Mouse (Mus musculus) limb, embryonic 15.5 days (tissue): Measurements from ENCODE around the gene Ccin. TPM values are rescaled to one million over a fixed set of nuclear protein-coding genes. Genes with fewer than 3 reads are reported as not detected.

Source experiments
- ATAC-seq: fragments of 200-750 bp; cut with Nextera tagmentation; 2 replicates; pipeline ENCODE4 v1.8.0; 2017; ENCODE audit warnings: low read depth, moderate TSS enrichment; ENCODE audit not compliant: insufficient number of reproducible peaks, low FRiP score, low TSS enrichment
- H3K27ac ChIP-seq: fragments of 300-500 bp; sonication (generic); 2 replicates; pipeline ENCODE4 v1.5.1; 2015; ENCODE audit warnings: moderate library complexity, mild to moderate bottlenecking, inconsistent platforms
- H3K27me3 ChIP-seq: fragments of 300-500 bp; sonication (generic); 2 replicates; pipeline ENCODE4 v1.6.1; 2015; ENCODE audit warnings: inconsistent platforms
- H3K36me3 ChIP-seq: fragments of 300-500 bp; sonication (generic); 2 replicates; pipeline ENCODE4 v1.6.1; 2015; ENCODE audit warnings: inconsistent platforms
- H3K4me1 ChIP-seq: fragments of 300-500 bp; sonication (generic); 2 replicates; pipeline ENCODE4 v1.6.1; 2015; ENCODE audit warnings: inconsistent platforms
- H3K4me2 ChIP-seq: fragments of 300-500 bp; sonication (generic); 2 replicates; pipeline ENCODE4 v1.6.1; 2015; ENCODE audit warnings: mild to moderate bottlenecking, inconsistent platforms
- H3K4me3 ChIP-seq: fragments of 300-500 bp; sonication (generic); 2 replicates; pipeline ENCODE4 v1.5.1; 2015; ENCODE audit warnings: mild to moderate bottlenecking, inconsistent platforms
- H3K9ac ChIP-seq: fragments of 300-500 bp; sonication (generic); 2 replicates; pipeline ENCODE4 v1.6.1; 2015; ENCODE audit warnings: inconsistent platforms
- H3K9me3 ChIP-seq: fragments of 300-500 bp; sonication (generic); 2 replicates; pipeline ENCODE4 v1.6.1; 2016; ENCODE audit warnings: inconsistent platforms
- WGBS: fragments of 180-500 bp; shearing (Covaris S2); methylation state at CpG from one replicate; pipeline ENCODE4 v1.1.7; 2015; 5-methylcytosine and 5-hydroxymethylcytosine counted together
- polyA plus RNA-seq: library from polyadenylated mRNA; unstranded; fragments of >200 nt; fragmentation: Nextera tagmentation; extraction: Ambion mirVana; gene quantifications from 2 replicates; pipeline ENCODE4 v1.2.1, GENCODE M21; 2015

Gene Ccin
- not detected in 2 replicates for polyA plus RNA-seq

- no peaks in the 10 kb centered on the region for H3K9me3 ChIP-seq
- H3K27ac ChIP-seq, result no peak within 1 kb of the TSS
- peaks cover 29% of the 10 kb centered on the region for H3K4me1 ChIP-seq
- WGBS, result 66% methylated on average over 11 of the region's 11 CpGs
- ATAC-seq, result no peak
- no peak within 1 kb of the TSS for H3K9ac ChIP-seq
- no peaks in the 10 kb centered on the region for H3K36me3 ChIP-seq
- peak within 1 kb of the TSS; percentile 64 for H3K4me2 ChIP-seq
- no peaks in the 10 kb centered on the region for H3K27me3 ChIP-seq
- peak within 1 kb of the TSS; percentile 35 for H3K4me3 ChIP-seq
These were observed at the start of gene Ccin for GRCm38 (mm10) chr4:43983181-43983580. Ccin (plus strand) TSS chr4:43983483.

GRCm38 (mm10) chr4:43936186-43936585 lies 47.1 kb upstream of the Ccin start:
- Histone ChIP-seq H3K36me3 (peaks cover 61% of the 10 kb centered on the region), H3K4me2 (no peak overlapping the region), H3K4me1 (no peaks in the 10 kb centered on the region), H3K27me3 (no peaks in the 10 kb centered on the region), H3K9ac (no peak overlapping the region), H3K4me3 (no peak overlapping the region), H3K9me3 (no peaks in the 10 kb centered on the region), H3K27ac (no peak overlapping the region)
- no peak for ATAC-seq
- 79% methylated on average over 4 of the region's 4 CpGs for WGBS

DNA sequence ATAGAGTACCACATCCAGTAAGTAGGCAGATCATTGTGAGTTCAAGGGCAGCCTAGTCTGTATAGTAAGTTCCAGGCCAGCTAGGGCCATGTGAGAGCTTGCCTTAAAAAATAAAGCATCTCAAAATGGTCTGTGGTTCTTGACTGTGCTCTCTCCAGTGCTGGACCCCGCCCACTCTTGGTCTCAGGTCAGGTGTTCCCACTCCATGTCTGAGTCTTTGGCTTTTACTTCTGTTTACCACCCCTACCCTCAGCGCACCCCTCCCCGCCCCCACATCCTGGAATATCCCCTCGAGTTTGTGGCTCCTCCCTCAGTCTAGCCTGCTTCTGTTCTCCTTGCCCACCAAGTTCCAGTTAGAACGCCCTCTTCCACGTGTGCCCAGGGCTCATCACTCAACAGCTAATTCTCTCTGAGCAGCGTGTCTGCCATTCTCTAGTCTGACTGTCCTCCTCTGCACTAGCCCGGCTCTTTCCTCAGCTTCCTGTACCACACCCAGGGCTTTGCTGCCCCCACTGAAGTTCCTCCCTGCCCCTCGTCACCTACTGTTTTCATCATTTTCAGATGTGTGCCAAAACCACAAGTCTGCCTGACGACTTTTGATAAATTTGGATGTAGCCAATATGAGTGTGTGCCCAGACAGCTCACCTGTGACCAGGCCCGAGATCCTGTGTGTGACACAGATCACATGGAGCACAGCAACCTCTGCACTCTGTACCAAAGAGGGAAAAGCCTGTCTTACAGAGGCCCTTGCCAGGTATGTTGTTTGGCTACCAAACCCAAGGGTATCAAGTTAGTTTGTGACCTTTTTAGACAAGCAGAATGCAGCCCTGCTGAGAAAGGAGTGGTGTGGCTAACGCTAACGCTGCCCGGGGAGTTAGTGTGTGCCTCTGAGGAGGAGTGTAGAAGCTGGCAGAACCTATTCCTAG lies 46.3 kb upstream of the Ccin start:
- H3K27ac ChIP-seq, result no peak overlapping the region
- H3K36me3 ChIP-seq, result peaks cover 61% of the 10 kb centered on the region
- no peaks in the 10 kb centered on the region for H3K4me1 ChIP-seq
- no peaks in the 10 kb centered on the region for H3K27me3 ChIP-seq
- H3K9me3 ChIP-seq, result no peaks in the 10 kb centered on the region
- H3K9ac ChIP-seq, result no peak overlapping the region
- WGBS, result 73% methylated on average over 14 of the region's 14 CpGs
- H3K4me2 ChIP-seq, result no peak overlapping the region
- no peak for ATAC-seq
- H3K4me3 ChIP-seq, result no peak overlapping the region

GRCm38 (mm10) chr4:43941315-43941714 lies 42.0 kb upstream of the Ccin start:
- H3K4me1 ChIP-seq, result no peaks in the 10 kb centered on the region
- H3K9me3 ChIP-seq, result no peaks in the 10 kb centered on the region
- H3K27ac ChIP-seq, result no peak overlapping the region
- H3K9ac ChIP-seq, result no peak overlapping the region
- H3K4me3 ChIP-seq, result no peak overlapping the region
- 83% methylated on average over 5 of the region's 5 CpGs for WGBS
- H3K4me2 ChIP-seq, result no peak overlapping the region
- no peak for ATAC-seq
- no peaks in the 10 kb centered on the region for H3K27me3 ChIP-seq
- peaks cover 74% of the 10 kb centered on the region for H3K36me3 ChIP-seq

DNA sequence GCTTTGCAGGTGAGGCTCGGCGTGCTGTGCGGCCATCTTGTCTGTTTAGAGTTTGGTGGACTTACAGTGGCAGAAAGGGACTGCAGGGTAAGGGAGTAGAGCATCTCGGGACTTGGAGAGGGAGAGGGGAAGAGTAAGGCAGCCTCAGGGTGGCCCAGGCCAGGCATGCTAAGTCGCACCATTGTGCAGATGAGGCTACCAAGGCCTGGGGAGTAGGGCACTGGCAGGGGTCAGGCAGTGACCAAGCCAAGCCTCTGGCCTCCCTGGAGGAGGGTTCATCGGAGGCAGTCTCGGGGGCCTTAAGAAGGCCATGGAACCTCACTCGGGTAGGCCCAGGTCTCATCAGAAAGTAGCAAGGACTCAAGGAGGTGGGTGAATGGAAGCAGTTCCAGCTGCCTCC lies 40.9 kb upstream of the Ccin start:
- ATAC-seq, result no peak

GRCm38 (mm10) chr4:43947571-43947970 lies 35.7 kb upstream of the Ccin start:
- Histone ChIP-seq H3K4me2 (no peak overlapping the region), H3K36me3 (peaks cover 28% of the 10 kb centered on the region), H3K27me3 (no peaks in the 10 kb centered on the region), H3K9me3 (no peaks in the 10 kb centered on the region), H3K9ac (no peak overlapping the region), H3K4me3 (no peak overlapping the region), H3K27ac (no peak overlapping the region), H3K4me1 (no peaks in the 10 kb centered on the region)
- WGBS, result 96% methylated on average over 2 of the region's 2 CpGs
- ATAC-seq, result no peak

More for the DNA sequence above, 40.9 kb upstream of the Ccin start:
- no peak overlapping the region for H3K4me3 ChIP-seq
- H3K4me1 ChIP-seq, result no peaks in the 10 kb centered on the region
- no peak overlapping the region for H3K27ac ChIP-seq
- WGBS, result 82% methylated on average over 8 of the region's 8 CpGs
- H3K9me3 ChIP-seq, result no peaks in the 10 kb centered on the region
- H3K27me3 ChIP-seq, result no peaks in the 10 kb centered on the region
- H3K36me3 ChIP-seq, result peaks cover 66% of the 10 kb centered on the region
- H3K4me2 ChIP-seq, result no peak overlapping the region
- no peak overlapping the region for H3K9ac ChIP-seq

- ATAC-seq, result peak; percentile 88
- H3K27ac ChIP-seq, result peak within 1 kb of the TSS; percentile 85
- no peaks in the 10 kb centered on the region for H3K9me3 ChIP-seq
- H3K4me1 ChIP-seq, result peaks cover 31% of the 10 kb centered on the region
- peak within 1 kb of the TSS; percentile 62 for H3K4me3 ChIP-seq
- no peaks in the 10 kb centered on the region for H3K36me3 ChIP-seq
- no peaks in the 10 kb centered on the region for H3K27me3 ChIP-seq
- H3K9ac ChIP-seq, result peak within 1 kb of the TSS; percentile 50
- H3K4me2 ChIP-seq, result peak within 1 kb of the TSS; percentile 93
- under 1% methylated on average over 45 of the region's 45 CpGs for WGBS
These were observed 25.9 kb upstream of the Ccin start, which contains the start of gene Glipr2 for GRCm38 (mm10) chr4:43957292-43957845. Glipr2 (plus strand) TSS chr4:43957401.

- H3K27ac ChIP-seq, result peak overlapping the region; percentile 85
- peak; percentile 42 for ATAC-seq
- H3K36me3 ChIP-seq, result no peaks in the 10 kb centered on the region
- peak overlapping the region; percentile 62 for H3K4me3 ChIP-seq
- WGBS, result under 1% methylated on average over 26 of the region's 26 CpGs
- peak overlapping the region; percentile 93 for H3K4me2 ChIP-seq
- H3K9me3 ChIP-seq, result no peaks in the 10 kb centered on the region
- no peaks in the 10 kb centered on the region for H3K27me3 ChIP-seq
- peak overlapping the region; percentile 50 for H3K9ac ChIP-seq
- H3K4me1 ChIP-seq, result peaks cover 31% of the 10 kb centered on the region
These were observed 25.3 kb upstream of the Ccin start for GRCm38 (mm10) chr4:43957846-43958461.

- Histone ChIP-seq H3K27ac (no peak overlapping the region), H3K4me2 (peak overlapping the region; percentile 20; the same call in 1 of the 2 replicates), H3K36me3 (no peaks in the 10 kb centered on the region), H3K4me1 (peaks cover 34% of the 10 kb centered on the region), H3K27me3 (no peaks in the 10 kb centered on the region), H3K9ac (no peak overlapping the region), H3K9me3 (no peaks in the 10 kb centered on the region), H3K4me3 (no peak overlapping the region)
- ATAC-seq, result no peak
- 67% methylated on average over 9 of the region's 9 CpGs for WGBS
These were observed 23.6 kb upstream of the Ccin start for GRCm38 (mm10) chr4:43959523-43960179.

GRCm38 (mm10) chr4:43960207-43960606 lies 23.1 kb upstream of the Ccin start:
- no peaks in the 10 kb centered on the region for H3K27me3 ChIP-seq
- H3K9ac ChIP-seq, result no peak overlapping the region
- 91% methylated on average over 6 of the region's 6 CpGs for WGBS
- H3K27ac ChIP-seq, result no peak overlapping the region
- no peaks in the 10 kb centered on the region for H3K9me3 ChIP-seq
- H3K4me1 ChIP-seq, result peaks cover 37% of the 10 kb centered on the region
- no peaks in the 10 kb centered on the region for H3K36me3 ChIP-seq
- ATAC-seq, result no peak
- H3K4me2 ChIP-seq, result no peak overlapping the region
- no peak overlapping the region for H3K4me3 ChIP-seq

- Histone ChIP-seq H3K36me3 (no peaks in the 10 kb centered on the region), H3K4me2 (no peak overlapping the region), H3K4me1 (peaks cover 36% of the 10 kb centered on the region), H3K27me3 (no peaks in the 10 kb centered on the region), H3K9me3 (no peaks in the 10 kb centered on the region), H3K4me3 (no peak overlapping the region), H3K9ac (no peak overlapping the region), H3K27ac (no peak overlapping the region)
- 80% methylated on average over 2 of the region's 2 CpGs for WGBS
- no peak for ATAC-seq
These were observed 18.9 kb upstream of the Ccin start for GRCm38 (mm10) chr4:43964326-43964833.
